Mouse (Mus musculus) gastrocnemius, postnatal 25 days (tissue): Measurements from ENCODE around the gene Aldh3b1. TPM values are rescaled to one million over a fixed set of nuclear protein-coding genes. Genes with fewer than 3 reads are reported as not detected.
A peak's percentile ranks its signal among the peaks of the same experiment; 100 is the strongest.
"Not testable (repeated sequence)": the region's sequence is repeated elsewhere in the genome, so short reads cannot be mapped to it uniquely, and the experiment has no call there.

Source experiments
- DNase-seq: peaks from one replicate; pipeline ENCODE4 v3.0.0; 2022
- long read RNA-seq, 2 experiments: library from polyadenylated mRNA; stranded (forward); transcript quantifications; one replicate each; pipeline ENCODE4 v2.0.0; 2021
- total RNA-seq, 2 experiments: library from RNA; stranded (reverse); gene quantifications; 1 replicate in 1 of 2; 2 replicates in 1 of 2; pipeline ENCODE4 v1.2.3; 2021

Gene Aldh3b1
- 1 to 10 TPM; 1.4 to 1.7 TPM for total RNA-seq
- long read RNA-seq, experiment 1, partial matches to known transcripts: 1 of 2 reads
- long read RNA-seq, experiment 1, other reads (novel, unspliced or antisense): 1 of 2 reads
- long read RNA-seq, experiment 2, transcript Aldh3b1-201 (10 exons, 1,924 nt): major isoform, 7 of 9 reads
- long read RNA-seq, experiment 2, partial matches to known transcripts: 1 of 9 reads
- long read RNA-seq, experiment 2, other reads (novel, unspliced or antisense): 1 of 9 reads

- peak; percentile 85 for DNase-seq
Measured at GRCm38 (mm10) chr19:3929211-3929941, at the start of gene Aldh3b1. Gene Aldh3b1 (minus strand): TSS chr19:3929808.

- DNase-seq: no peak
Measured at GRCm38 (mm10) chr19:3975866-3976265, 46.3 kb upstream of the Aldh3b1 start.

- DNase-seq: not testable (repeated sequence)
Measured at GRCm38 (mm10) chr19:3974608-3975007, 45.0 kb upstream of the Aldh3b1 start.

- no peak for DNase-seq
Measured at GRCm38 (mm10) chr19:3972229-3972628, 42.6 kb upstream of the Aldh3b1 start, which contains the start of gene Aldh3b2. Gene Aldh3b2 (plus strand): TSS chr19:3972328.

- DNase-seq: no peak
Measured at GRCm38 (mm10) chr19:3967258-3967657, 37.6 kb upstream of the Aldh3b1 start.

GRCm38 (mm10) chr19:3966330-3967075 is 36.9 kb upstream of the Aldh3b1 start:
- DNase-seq: no peak

- no peak for DNase-seq
Measured at GRCm38 (mm10) chr19:3964030-3964429, 34.4 kb upstream of the Aldh3b1 start.

GRCm38 (mm10) chr19:3962469-3962868 is 32.9 kb upstream of the Aldh3b1 start:
- DNase-seq: no peak

GRCm38 (mm10) chr19:3961805-3962204 is 32.2 kb upstream of the Aldh3b1 start:
- DNase-seq: not testable (repeated sequence)

- no peak for DNase-seq
Measured at GRCm38 (mm10) chr19:3960211-3960610, 30.6 kb upstream of the Aldh3b1 start.

- no peak for DNase-seq
Measured at GRCm38 (mm10) chr19:3959030-3959429, 29.4 kb upstream of the Aldh3b1 start.

GRCm38 (mm10) chr19:3958470-3958869 is 28.9 kb upstream of the Aldh3b1 start, which contains the start of gene Aldh3b3:
Gene Aldh3b3 (plus strand): TSS chr19:3958645.
- no peak for DNase-seq

GRCm38 (mm10) chr19:3957296-3958036 is 27.9 kb upstream of the Aldh3b1 start:
- DNase-seq: not testable (repeated sequence)

GRCm38 (mm10) chr19:3955804-3956203 is 26.2 kb upstream of the Aldh3b1 start:
- no peak for DNase-seq

GRCm38 (mm10) chr19:3955033-3955432 is 25.4 kb upstream of the Aldh3b1 start:
- DNase-seq: no peak

GRCm38 (mm10) chr19:3952099-3952498 is 22.5 kb upstream of the Aldh3b1 start:
- no peak for DNase-seq

GRCm38 (mm10) chr19:3951461-3951860 is 21.9 kb upstream of the Aldh3b1 start:
- DNase-seq: no peak

GRCm38 (mm10) chr19:3950331-3950730 is 20.7 kb upstream of the Aldh3b1 start:
- no peak for DNase-seq

- DNase-seq: no peak
Measured at GRCm38 (mm10) chr19:3948546-3948945, 18.9 kb upstream of the Aldh3b1 start.

GRCm38 (mm10) chr19:3947813-3948212 is 18.2 kb upstream of the Aldh3b1 start:
- DNase-seq: no peak

- DNase-seq: no peak
Measured at GRCm38 (mm10) chr19:3946715-3947114, 17.1 kb upstream of the Aldh3b1 start.
